Mouse (Mus musculus): ENCODE measurements around the gene Ccnd3.

DNA sequence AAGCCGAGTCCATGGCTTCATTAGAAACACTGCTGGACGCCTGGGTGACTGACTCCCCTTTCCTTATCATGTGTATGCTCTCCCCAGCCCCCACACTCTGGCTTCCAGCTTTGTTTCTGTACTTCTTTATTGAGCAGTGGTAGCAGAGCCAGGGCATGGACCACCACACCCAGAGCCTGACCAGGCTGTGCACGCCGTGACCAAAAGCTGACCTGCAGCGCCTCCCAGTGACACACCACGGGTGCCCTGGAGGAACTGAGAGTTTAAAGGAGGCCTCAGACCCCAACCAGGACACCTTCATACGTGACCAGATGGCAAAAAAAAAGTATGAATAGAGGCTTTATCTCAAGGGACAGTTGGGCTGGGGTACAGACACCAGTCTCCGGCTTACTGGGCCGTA lies 14.1 kb upstream of the Ccnd3 start:
- TF ChIP-seq CTCF (conservative IDR thresholded peaks at IDR 0.05; ENCODE audit: low read length), result no peak
- TF ChIP-seq NANOG (IDR thresholded peaks at IDR 0.05; ENCODE audit: borderline replicate concordance, low read length), result no peak

Data from E14TG2a.4 (cell line).